Mouse (Mus musculus) liver, embryonic 12.5 days (tissue): Measurements from ENCODE around the gene Zeb2. TPM values are rescaled to one million over a fixed set of nuclear protein-coding genes. Genes with fewer than 3 reads are reported as not detected.

ENCODE experiments used
- ATAC-seq: fragments of 200-750 bp; cut with Nextera tagmentation; 2 replicates; pipeline ENCODE4 v1.8.0; 2017; ENCODE audit warnings: moderate number of reproducible peaks, mild to moderate bottlenecking, moderate library complexity
- H3K27ac ChIP-seq: fragments of 300-500 bp; sonication (generic); 2 replicates; pipeline ENCODE4 v1.5.1; 2016; ENCODE audit warnings: mild to moderate bottlenecking
- H3K27me3 ChIP-seq: fragments of 300-500 bp; sonication (generic); replicated peaks from 2 replicates; pipeline ENCODE4 v1.6.1; 2016; ENCODE audit warnings: mild to moderate bottlenecking, moderate library complexity
- H3K36me3 ChIP-seq: fragments of 300-500 bp; sonication (generic); 2 replicates; pipeline ENCODE4 v1.6.1; 2016; ENCODE audit warnings: mild to moderate bottlenecking, moderate library complexity
- H3K4me1 ChIP-seq: fragments of 300-500 bp; sonication (generic); 2 replicates; pipeline ENCODE4 v1.6.1; 2016
- H3K4me2 ChIP-seq: fragments of 300-500 bp; sonication (generic); 2 replicates; pipeline ENCODE4 v1.6.1; 2016; ENCODE audit warnings: mild to moderate bottlenecking, moderate library complexity
- H3K4me3 ChIP-seq: fragments of 300-500 bp; sonication (generic); 2 replicates; pipeline ENCODE4 v1.5.1; 2016; ENCODE audit warnings: mild to moderate bottlenecking, moderate library complexity
- H3K9ac ChIP-seq: fragments of 300-500 bp; sonication (generic); 2 replicates; pipeline ENCODE4 v1.6.1; 2016; ENCODE audit warnings: mild to moderate bottlenecking, moderate library complexity
- H3K9me3 ChIP-seq: fragments of 300-500 bp; sonication (generic); replicated peaks from 2 replicates; pipeline ENCODE4 v1.6.1; 2016; ENCODE audit warnings: mild to moderate bottlenecking, moderate library complexity
- WGBS: fragments of 180-500 bp; shearing (Covaris S2); methylation state at CpG from one replicate; pipeline ENCODE4 v1.1.7; 2016; ENCODE audit not compliant: insufficient replicate concordance; 5-methylcytosine and 5-hydroxymethylcytosine counted together
- polyA plus RNA-seq: library from polyadenylated mRNA; unstranded; fragments of >200 nt; fragmentation: Nextera tagmentation; extraction: Ambion mirVana; gene quantifications from 2 replicates; pipeline ENCODE4 v1.2.1, GENCODE M21; 2016

Gene Zeb2
- polyA plus RNA-seq, 1 experiment from 2014 or later = 22.1 TPM

DNA sequence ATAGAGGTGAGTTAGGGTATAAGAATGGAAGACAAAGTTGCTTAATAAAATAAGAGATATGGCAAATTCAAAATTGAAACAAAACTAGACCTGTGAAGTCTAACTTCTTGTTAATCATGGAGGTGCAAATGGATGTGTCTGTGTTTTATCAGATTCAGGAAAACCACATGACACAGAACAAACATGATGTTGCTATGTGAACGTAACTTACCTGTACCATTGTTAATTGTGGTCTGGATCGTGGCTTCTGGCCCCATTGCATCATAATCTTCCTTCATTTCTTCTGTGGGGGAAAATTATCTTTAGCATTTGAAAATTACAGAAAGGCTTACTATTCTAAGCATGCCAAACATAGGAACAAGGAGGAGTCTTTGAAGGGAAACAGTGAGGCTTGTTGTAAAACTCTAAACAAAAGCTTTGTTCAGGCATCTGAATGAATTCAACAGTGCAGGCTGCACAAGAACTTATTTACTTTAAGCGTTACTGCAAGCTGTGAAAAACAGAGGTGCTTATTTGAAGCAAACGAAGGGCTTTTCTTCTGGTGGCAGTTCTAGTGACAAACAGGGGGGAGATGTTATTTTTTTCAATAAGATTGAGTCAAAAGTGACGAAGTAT is 99.9 kb downstream of the Zeb2 start:
- Histone ChIP-seq H3K4me1 (0 out of 2 replicates have a peak, but pooled peaks cover 15% of the 10 kb centered on the region), H3K36me3 (peaks cover 65% of the 10 kb centered on the region), H3K27ac (no peak overlapping the region), H3K4me2 (no peak overlapping the region), H3K27me3 (no peaks in the 10 kb centered on the region), H3K9ac (no peak overlapping the region), H3K9me3 (no peaks in the 10 kb centered on the region), H3K4me3 (no peak overlapping the region)
- WGBS = 73% methylated on average over 5 of the region's 5 CpGs
- ATAC-seq = no peak

- Histone ChIP-seq H3K36me3 (peaks cover 69% of the 10 kb centered on the region), H3K4me1 (peaks cover 15% of the 10 kb centered on the region; the same call in 1 of the 2 replicates), H3K9me3 (no peaks in the 10 kb centered on the region), H3K4me3 (no peak overlapping the region), H3K9ac (no peak overlapping the region), H3K4me2 (no peak overlapping the region), H3K27me3 (no peaks in the 10 kb centered on the region), H3K27ac (no peak overlapping the region)
- no peak for ATAC-seq
- 57% methylated on average over 5 of the region's 5 CpGs for WGBS
These were observed 103.9 kb downstream of the Zeb2 start for GRCm38 (mm10) chr2:45013325-45013724.

GRCm38 (mm10) chr2:45012676-45013075 is 104.5 kb downstream of the Zeb2 start:
- H3K9me3 ChIP-seq = no peaks in the 10 kb centered on the region
- H3K4me3 ChIP-seq = no peak overlapping the region
- ATAC-seq = no peak
- H3K9ac ChIP-seq = no peak overlapping the region
- H3K27me3 ChIP-seq = no peaks in the 10 kb centered on the region
- 82% methylated on average over 3 of the region's 3 CpGs for WGBS
- H3K4me1 ChIP-seq = peaks cover 15% of the 10 kb centered on the region; the same call in 1 of the 2 replicates
- H3K36me3 ChIP-seq = peaks cover 67% of the 10 kb centered on the region
- H3K4me2 ChIP-seq = no peak overlapping the region
- no peak overlapping the region for H3K27ac ChIP-seq

GRCm38 (mm10) chr2:45010701-45011100 is 106.5 kb downstream of the Zeb2 start:
- no peaks in the 10 kb centered on the region for H3K9me3 ChIP-seq
- 92% methylated on average over 1 of the region's 1 CpGs for whole genome bisulfite sequencing
- H3K27ac ChIP-seq = no peak overlapping the region
- no peak overlapping the region for H3K4me3 ChIP-seq
- H3K9ac ChIP-seq = no peak overlapping the region
- peaks cover 59% of the 10 kb centered on the region for H3K36me3 ChIP-seq
- H3K4me1 ChIP-seq = peaks cover 15% of the 10 kb centered on the region; the same call in 1 of the 2 replicates
- no peak for ATAC-seq
- H3K4me2 ChIP-seq = no peak overlapping the region
- no peaks in the 10 kb centered on the region for H3K27me3 ChIP-seq

DNA sequence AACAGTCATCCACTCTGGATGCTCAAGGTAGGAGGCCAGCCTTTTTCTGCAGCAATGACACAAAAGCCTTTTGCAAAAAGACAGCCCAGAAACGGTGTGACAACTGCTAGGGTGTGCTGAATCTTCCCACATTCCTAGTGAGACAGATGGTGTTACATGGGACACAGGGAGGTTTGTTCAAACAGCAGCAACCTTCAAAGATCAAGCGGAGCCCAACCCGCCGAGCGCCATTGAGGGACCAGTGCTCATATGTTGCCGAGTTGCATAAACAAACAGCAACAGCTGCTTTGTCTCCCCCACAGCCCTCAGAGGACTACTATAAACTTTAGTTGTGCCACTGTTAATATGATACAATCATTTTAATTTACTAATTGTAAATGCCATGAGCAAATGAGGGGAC is 117.3 kb downstream of the Zeb2 start:
- Histone ChIP-seq H3K27me3 (no peaks in the 10 kb centered on the region), H3K27ac (no peak overlapping the region), H3K4me1 (no peaks in the 10 kb centered on the region), H3K36me3 (peaks cover 66% of the 10 kb centered on the region), H3K9ac (no peak overlapping the region), H3K4me3 (no peak overlapping the region), H3K4me2 (no peak overlapping the region), H3K9me3 (no peaks in the 10 kb centered on the region)
- no peak for ATAC-seq
- 84% methylated on average over 6 of the region's 6 CpGs for WGBS

GRCm38 (mm10) chr2:44998710-44999109 is 118.5 kb downstream of the Zeb2 start:
- Histone ChIP-seq H3K4me2 (no peak overlapping the region), H3K4me3 (no peak overlapping the region), H3K9me3 (no peaks in the 10 kb centered on the region), H3K27me3 (no peaks in the 10 kb centered on the region), H3K9ac (no peak overlapping the region), H3K27ac (no peak overlapping the region), H3K36me3 (peaks cover 74% of the 10 kb centered on the region), H3K4me1 (no peaks in the 10 kb centered on the region)
- no peak for ATAC-seq
- 85% methylated on average over 5 of the region's 5 CpGs for WGBS

- no peak overlapping the region for H3K9ac ChIP-seq
- WGBS = 22% methylated on average over 3 of the region's 3 CpGs
- no peaks in the 10 kb centered on the region for H3K9me3 ChIP-seq
- peaks cover 11% of the 10 kb centered on the region; the same call in 1 of the 2 replicates for H3K27me3 ChIP-seq
- ATAC-seq = no peak
- no peaks in the 10 kb centered on the region for H3K36me3 ChIP-seq
- no peak overlapping the region for H3K27ac ChIP-seq
- no peak overlapping the region for H3K4me2 ChIP-seq
- no peak overlapping the region for H3K4me3 ChIP-seq
- H3K4me1 ChIP-seq = peaks cover 17% of the 10 kb centered on the region
These were observed 135.5 kb downstream of the Zeb2 start for GRCm38 (mm10) chr2:44981646-44982045.

DNA sequence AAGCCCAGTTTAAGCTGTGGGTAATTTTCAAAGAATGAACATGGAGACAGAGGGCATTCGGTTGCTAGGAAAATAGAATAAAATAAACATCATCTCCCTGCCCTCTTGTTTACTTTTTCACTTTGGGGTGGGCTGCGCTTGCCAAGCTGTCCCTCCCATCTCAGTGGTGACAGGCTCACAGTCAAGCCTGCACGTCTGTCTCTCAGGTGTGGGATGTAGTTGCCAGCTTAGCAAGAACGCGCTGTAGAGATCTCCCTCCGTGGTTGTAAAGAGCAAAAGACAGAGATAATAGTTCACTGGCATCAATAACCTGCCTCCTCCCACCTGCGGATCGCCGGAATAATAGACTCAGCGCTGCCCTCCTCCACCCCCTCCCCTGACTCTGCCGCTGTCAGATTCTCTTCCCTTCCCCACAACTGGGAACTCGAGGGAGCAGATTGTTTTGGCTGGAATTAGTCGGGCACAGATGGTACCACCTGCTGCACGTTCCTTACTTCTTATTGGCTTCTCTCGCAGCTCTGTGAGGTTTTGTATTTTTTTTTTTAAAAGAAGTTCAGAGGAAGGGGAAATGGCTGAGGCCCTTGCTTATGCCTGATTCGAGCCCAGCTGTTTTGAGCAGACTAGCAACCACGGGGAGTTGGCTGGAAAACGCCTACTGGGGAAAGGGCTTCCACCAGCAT is 138.0 kb downstream of the Zeb2 start:
- H3K27me3 ChIP-seq = peaks cover 11% of the 10 kb centered on the region; the same call in 1 of the 2 replicates
- no peaks in the 10 kb centered on the region for H3K9me3 ChIP-seq
- H3K4me3 ChIP-seq = peak overlapping the region; percentile 16; the same call in 1 of the 2 replicates
- no peak overlapping the region for H3K27ac ChIP-seq
- H3K9ac ChIP-seq = no peak overlapping the region
- no peaks in the 10 kb centered on the region for H3K36me3 ChIP-seq
- no peak for ATAC-seq
- H3K4me2 ChIP-seq = peak overlapping the region; percentile 59
- 14% methylated on average over 18 of the region's 18 CpGs for WGBS
- H3K4me1 ChIP-seq = peaks cover 29% of the 10 kb centered on the region

- Histone ChIP-seq H3K4me3 (no peak overlapping the region), H3K9me3 (no peaks in the 10 kb centered on the region), H3K4me1 (peaks cover 34% of the 10 kb centered on the region), H3K9ac (no peak overlapping the region), H3K27me3 (peaks cover 11% of the 10 kb centered on the region; the same call in 1 of the 2 replicates), H3K27ac (no peak overlapping the region), H3K4me2 (no peak overlapping the region), H3K36me3 (no peaks in the 10 kb centered on the region)
- no peak for ATAC-seq
- 73% methylated on average over 6 of the region's 6 CpGs for WGBS
These were observed 139.2 kb downstream of the Zeb2 start for GRCm38 (mm10) chr2:44978038-44978437.

DNA sequence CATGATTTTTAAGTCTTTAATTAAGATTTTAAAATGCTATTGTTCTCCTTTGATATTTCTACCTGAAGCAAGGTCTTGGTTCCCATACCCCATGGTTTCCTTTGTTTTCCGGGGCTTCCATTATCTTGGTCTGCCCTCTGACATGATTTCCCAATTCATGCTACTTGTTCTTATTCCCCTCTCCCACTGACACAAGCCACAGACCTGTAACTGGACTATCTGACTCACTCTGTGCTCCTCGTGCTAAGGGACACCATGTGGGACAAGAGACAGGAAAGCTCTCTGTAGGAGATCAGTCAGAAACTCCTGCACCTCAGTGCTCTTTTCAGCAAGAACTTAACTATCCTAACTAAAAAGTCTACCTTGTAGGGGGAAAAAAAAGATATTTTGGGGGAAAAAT is 139.6 kb downstream of the Zeb2 start:
- Histone ChIP-seq H3K4me2 (no peak overlapping the region), H3K4me1 (peaks cover 34% of the 10 kb centered on the region), H3K36me3 (no peaks in the 10 kb centered on the region), H3K27ac (no peak overlapping the region), H3K27me3 (peaks cover 11% of the 10 kb centered on the region; the same call in 1 of the 2 replicates), H3K4me3 (no peak overlapping the region), H3K9me3 (no peaks in the 10 kb centered on the region), H3K9ac (no peak overlapping the region)
- ATAC-seq = no peak
- 32% methylated on average over 2 of the region's 2 CpGs for WGBS

DNA sequence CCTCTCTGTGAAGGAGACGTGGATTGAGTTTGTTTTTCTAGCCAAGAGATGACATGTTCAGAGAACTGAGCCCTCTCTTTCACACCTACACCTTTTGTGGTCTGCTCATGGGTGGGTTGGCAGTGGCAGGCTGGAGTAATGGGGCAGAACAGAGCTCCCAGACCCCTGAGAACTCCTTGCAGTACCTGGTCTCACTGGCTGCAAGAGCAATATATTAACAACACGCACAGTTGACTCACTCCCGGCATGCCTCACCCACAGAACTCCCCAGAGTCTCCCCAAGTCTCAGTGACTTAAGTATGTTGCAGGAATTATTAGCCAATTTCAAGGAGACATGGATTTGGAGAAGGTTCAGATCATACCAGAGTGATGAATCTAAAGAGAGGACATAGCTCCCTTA is 140.1 kb downstream of the Zeb2 start:
- no peak overlapping the region for H3K27ac ChIP-seq
- ATAC-seq = no peak
- H3K4me1 ChIP-seq = peaks cover 34% of the 10 kb centered on the region
- H3K4me3 ChIP-seq = no peak overlapping the region
- H3K27me3 ChIP-seq = peaks cover 11% of the 10 kb centered on the region; the same call in 1 of the 2 replicates
- no peak overlapping the region for H3K4me2 ChIP-seq
- 68% methylated on average over 3 of the region's 3 CpGs for WGBS
- no peaks in the 10 kb centered on the region for H3K9me3 ChIP-seq
- no peak overlapping the region for H3K9ac ChIP-seq
- H3K36me3 ChIP-seq = no peaks in the 10 kb centered on the region

DNA sequence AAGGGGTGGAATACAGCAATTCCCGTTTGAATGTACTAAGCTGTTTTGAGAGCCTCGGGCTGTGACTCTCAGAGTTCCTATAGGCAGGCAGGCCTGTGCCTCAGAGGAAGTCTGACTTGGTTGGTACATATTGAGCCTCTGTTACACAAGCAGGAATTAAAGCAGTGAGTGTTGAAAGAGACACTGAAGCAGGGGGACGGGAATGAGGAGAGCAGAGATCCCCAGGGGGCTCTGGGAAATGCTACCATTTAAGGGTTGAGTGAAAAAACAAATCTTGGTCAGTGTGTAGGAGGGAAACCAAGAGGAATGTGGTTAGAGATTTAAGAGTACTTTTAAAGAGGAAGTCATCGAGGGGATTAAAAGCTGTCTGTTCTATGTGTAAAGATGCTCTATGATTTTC is 140.7 kb downstream of the Zeb2 start:
- Histone ChIP-seq H3K9ac (no peak overlapping the region), H3K27ac (no peak overlapping the region), H3K36me3 (no peaks in the 10 kb centered on the region), H3K4me1 (peaks cover 36% of the 10 kb centered on the region), H3K27me3 (peaks cover 11% of the 10 kb centered on the region; the same call in 1 of the 2 replicates), H3K4me3 (no peak overlapping the region), H3K4me2 (no peak overlapping the region), H3K9me3 (no peaks in the 10 kb centered on the region)
- ATAC-seq = no peak
- WGBS = 48% methylated on average over 4 of the region's 4 CpGs
